Mouse (Mus musculus) spleen, adult 2 months (tissue): ENCODE results near the gene 4931406P16Rik. TPM values are rescaled to one million over a fixed set of nuclear protein-coding genes. Genes with fewer than 3 reads are reported as not detected.

ENCODE experiments used
- DNase-seq, 2 experiments: peaks; one replicate each; pipeline versions ENCODE4 v3.0.0 to v3.0.0-alpha.2; 2012 to 2021; ENCODE audit warnings: low spot score in 2 of 2, low read depth in 1 of 2
- H3K27ac ChIP-seq: fragments of 200-500 bp; 2 replicates; pipeline ENCODE4 v1.5.1; 2012; ENCODE audit warnings: low read length, inconsistent platforms; ENCODE audit not compliant: insufficient read depth
- H3K27me3 ChIP-seq: fragments of 200-500 bp; 2 replicates; pipeline ENCODE4 v1.6.1; 2012; ENCODE audit warnings: mild to moderate bottlenecking, moderate library complexity, low read length, inconsistent platforms; ENCODE audit not compliant: control insufficient read depth, insufficient read depth
- H3K36me3 ChIP-seq: fragments of 200-500 bp; 2 replicates; pipeline ENCODE4 v1.6.1; 2012; ENCODE audit warnings: mild to moderate bottlenecking, low read length, inconsistent platforms; ENCODE audit not compliant: control insufficient read depth, insufficient read depth
- H3K4me1 ChIP-seq: fragments of 200-500 bp; 2 replicates; pipeline ENCODE4 v1.6.1; 2011; ENCODE audit warnings: inconsistent platforms; ENCODE audit not compliant: control insufficient read depth, insufficient read depth, insufficient read length
- H3K4me3 ChIP-seq: fragments of 200-500 bp; 2 replicates; pipeline ENCODE4 v1.5.1; 2011; ENCODE audit warnings: mild to moderate bottlenecking, inconsistent platforms; ENCODE audit not compliant: insufficient read depth, insufficient read length; ENCODE audit errors: extremely low read depth
- CTCF ChIP-seq: fragments of 200-500 bp; IDR thresholded peaks from 2 replicates; pipeline ENCODE4 v1.5.1; 2011; ENCODE audit warnings: mild to moderate bottlenecking, inconsistent platforms; ENCODE audit not compliant: insufficient read depth, insufficient read length, insufficient replicate concordance; ENCODE audit errors: extremely low read depth
- POLR2A ChIP-seq: fragments of 200-500 bp; IDR thresholded peaks from 2 replicates; pipeline ENCODE4 v1.6.1; 2011; ENCODE audit warnings: low read depth, low read length, inconsistent platforms
- WGBS: fragments of 180-500 bp; shearing (Covaris S2); methylation state at CpG from one replicate; pipeline ENCODE4 v1.1.7; 2018; 5-methylcytosine and 5-hydroxymethylcytosine counted together
- polyA plus RNA-seq: library from polyadenylated mRNA; depleted of rRNA; stranded (reverse); fragments of >200 nt; gene quantifications from 2 replicates; pipeline ENCODE4 v1.2.3, GENCODE M21; 2012

The 4931406P16Rik gene
- polyA plus RNA-seq, 1 experiment = 22.9 TPM

DNA sequence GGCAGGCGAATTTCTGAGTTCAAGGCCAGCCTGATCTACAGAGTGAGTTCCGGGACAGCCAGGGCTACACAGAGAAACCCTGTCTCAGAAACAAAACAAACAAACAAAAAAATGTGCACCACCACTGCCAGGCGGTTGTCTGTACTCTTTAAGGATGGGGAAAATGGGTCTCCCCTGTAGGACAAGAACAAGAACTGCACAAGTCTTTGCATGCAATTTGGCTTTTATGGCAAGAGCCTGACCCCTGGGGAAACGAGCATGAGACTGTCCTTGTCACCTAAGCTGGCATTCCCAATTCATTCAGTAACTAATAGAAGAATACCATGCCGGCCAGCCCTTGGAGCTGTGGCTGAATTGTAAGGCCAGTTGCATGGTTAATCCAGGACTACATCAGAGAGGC, 77.7 kb downstream of the 4931406P16Rik start:
- WGBS = 90% methylated on average over 5 of the region's 5 CpGs
- no peak for TF ChIP-seq CTCF
- TF ChIP-seq POLR2A = no peak
- H3K27ac ChIP-seq = no peak overlapping the region
- DNase-seq = no peak
- H3K4me3 ChIP-seq = no peak overlapping the region
- H3K27me3 ChIP-seq = no peaks in the 10 kb centered on the region
- peaks cover 13% of the 10 kb centered on the region for H3K36me3 ChIP-seq
- H3K4me1 ChIP-seq = no peaks in the 10 kb centered on the region

DNA sequence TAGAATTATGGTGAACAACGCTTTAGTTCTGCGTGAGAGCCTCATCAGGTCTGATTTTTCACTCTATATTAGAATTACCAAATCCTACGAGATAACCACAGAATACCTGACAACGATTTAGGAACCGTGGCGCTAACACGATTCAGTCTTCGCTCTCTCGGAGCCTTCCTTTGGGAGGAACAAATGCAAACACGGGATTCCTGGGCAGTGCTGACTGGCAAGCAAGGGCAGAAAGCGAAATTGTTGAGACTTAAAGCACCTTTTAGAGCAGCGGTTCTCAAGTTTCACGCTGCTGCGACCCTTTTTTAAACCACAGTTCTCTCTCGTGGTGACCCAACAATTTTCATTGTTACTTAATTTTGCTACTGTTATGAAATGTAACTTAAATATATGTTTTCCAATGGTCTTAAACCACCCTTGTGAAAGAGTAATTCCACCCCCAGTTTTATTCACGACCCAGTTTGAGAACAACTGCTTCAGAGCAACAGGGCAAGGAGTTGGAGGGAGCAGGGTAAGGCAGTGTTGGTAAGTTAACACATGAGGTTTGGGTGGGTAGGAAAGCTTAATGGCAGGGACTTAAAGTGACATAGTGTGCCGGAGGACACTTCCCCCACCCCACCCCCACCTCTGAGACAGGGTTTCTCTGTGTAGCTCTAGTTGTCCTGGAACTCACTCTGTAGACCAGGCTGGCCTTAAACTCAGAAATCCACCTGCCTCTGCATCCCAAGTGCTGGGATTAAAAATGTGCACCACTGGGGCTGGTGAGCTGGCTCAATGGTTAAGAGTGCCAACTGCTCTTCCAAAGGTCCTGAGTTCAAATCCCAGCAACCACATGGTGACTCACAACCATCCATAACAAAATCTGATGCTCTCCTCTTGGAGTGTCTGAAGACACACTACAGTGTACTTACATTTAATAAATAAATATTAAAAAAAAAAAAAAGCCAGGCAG, 78.5 kb downstream of the 4931406P16Rik start:
- TF ChIP-seq POLR2A (no peak), CTCF (no peak)
- peaks cover 10% of the 10 kb centered on the region for H3K36me3 ChIP-seq
- H3K27me3 ChIP-seq = no peaks in the 10 kb centered on the region
- no peaks in the 10 kb centered on the region; the same call in 1 of the 2 replicates for H3K4me1 ChIP-seq
- 2% methylated on average over 17 of the region's 17 CpGs for WGBS
- no peak overlapping the region for H3K27ac ChIP-seq
- H3K4me3 ChIP-seq = peak overlapping the region; percentile 57
- DNase-seq = no peak

- TF ChIP-seq CTCF (no peak), POLR2A (no peak; the same call in 1 of the 2 replicates)
- peak; percentile 89 to 99 for DNase-seq
- H3K4me1 ChIP-seq = peaks cover 5% of the 10 kb centered on the region; the same call in 1 of the 2 replicates
- H3K27ac ChIP-seq = peak overlapping the region; percentile 32
- peaks cover 4% of the 10 kb centered on the region for H3K36me3 ChIP-seq
- WGBS = under 1% methylated on average over 46 of the region's 46 CpGs
- H3K27me3 ChIP-seq = no peaks in the 10 kb centered on the region
- peak overlapping the region; percentile 57 for H3K4me3 ChIP-seq
Measured at GRCm38 (mm10) chr7:34233909-34234609, 79.3 kb downstream of the 4931406P16Rik start.

DNA sequence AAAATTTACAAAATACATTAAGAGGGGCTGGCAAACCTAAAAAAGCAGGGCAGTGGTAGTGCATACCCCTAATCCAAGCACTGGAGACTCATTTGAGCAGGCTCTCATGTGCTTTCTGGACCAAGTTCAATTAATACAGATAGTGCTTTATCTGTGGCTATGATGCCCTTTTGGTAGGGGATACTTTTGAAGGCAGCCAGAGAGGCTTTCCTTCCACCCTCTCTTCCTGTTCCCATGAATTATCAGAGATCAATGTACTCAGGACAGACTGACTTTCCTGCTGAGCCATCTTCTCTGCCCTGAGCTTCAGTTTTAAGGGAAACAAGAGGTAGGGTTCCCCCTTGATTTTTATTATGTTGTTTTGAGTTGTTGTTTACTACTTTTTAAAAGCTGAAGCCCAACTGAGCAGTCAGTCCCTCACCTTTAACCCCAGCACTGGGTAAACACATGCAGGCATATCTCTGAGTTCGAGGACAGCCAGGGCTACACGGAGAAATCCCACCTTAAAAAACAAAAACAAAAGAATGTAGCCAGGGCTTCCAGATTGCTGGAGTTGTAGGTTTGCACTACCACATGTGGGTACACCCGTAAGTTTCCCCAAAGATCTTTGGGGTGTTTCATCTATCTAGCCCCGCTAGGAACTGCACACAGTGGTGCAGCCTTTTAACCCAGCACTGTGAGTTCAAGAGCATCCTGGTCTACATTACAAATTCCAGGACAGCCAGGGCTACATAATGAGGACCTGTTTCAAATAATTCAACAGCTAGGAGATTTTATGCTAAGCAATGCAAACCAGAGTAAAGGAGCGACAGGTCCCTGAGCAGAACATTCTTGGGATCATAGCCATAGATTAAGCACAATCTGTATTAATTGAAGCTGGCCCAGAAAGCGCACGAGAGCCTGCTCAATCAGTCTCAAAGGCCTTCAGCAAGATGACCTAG, 80.3 kb downstream of the 4931406P16Rik start:
- TF ChIP-seq CTCF (no peak), POLR2A (no peak)
- no peak for DNase-seq
- Histone ChIP-seq H3K27me3 (no peaks in the 10 kb centered on the region), H3K27ac (peak overlapping the region; percentile 32), H3K4me3 (peak overlapping the region; percentile 57; the same call in 1 of the 2 replicates), H3K4me1 (peaks cover 10% of the 10 kb centered on the region; the same call in 1 of the 2 replicates), H3K36me3 (no peaks in the 10 kb centered on the region; the same call in 1 of the 2 replicates)
- WGBS = 74% methylated on average over 7 of the region's 7 CpGs

DNA sequence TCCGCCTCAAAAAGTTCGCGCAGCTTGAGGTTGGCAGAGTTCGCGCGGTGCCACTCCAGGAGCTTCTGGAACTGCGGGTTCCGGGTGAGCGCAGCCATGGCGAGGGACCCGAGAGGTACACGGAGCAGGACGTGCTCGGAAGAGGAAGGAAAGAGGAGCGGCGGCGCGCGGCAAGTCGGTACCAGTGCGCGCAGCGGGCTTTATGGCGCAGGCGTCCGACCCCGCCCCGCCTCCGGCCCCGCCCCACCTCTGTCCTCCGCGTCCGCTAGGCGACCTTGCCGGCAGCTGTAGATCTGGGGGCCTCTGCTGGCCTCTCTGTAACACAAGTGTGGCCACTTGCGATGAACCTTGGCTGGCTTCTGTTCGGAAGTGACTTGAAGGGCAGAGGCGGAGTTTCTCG, 83.2 kb downstream of the 4931406P16Rik start, which contains the start of gene Gpi1:
TSS of gene Gpi1 (minus strand) at position 221 of the 400 bp plus-strand sequence.
- peak within 1 kb of the TSS; percentile 69 for H3K27ac ChIP-seq
- under 1% methylated on average over 32 of the region's 39 CpGs for WGBS

GRCm38 (mm10) chr7:34229691-34230111, 83.7 kb downstream of the 4931406P16Rik start:
- no peak for TF ChIP-seq POLR2A
- TF ChIP-seq CTCF = no peak
- Histone ChIP-seq H3K27me3 (no peaks in the 10 kb centered on the region), H3K36me3 (peaks cover 15% of the 10 kb centered on the region), H3K27ac (peak overlapping the region; percentile 69), H3K4me1 (peaks cover 10% of the 10 kb centered on the region; the same call in 1 of the 2 replicates), H3K4me3 (peak overlapping the region; percentile 79)
- WGBS = under 1% methylated on average over 19 of the region's 19 CpGs
- peak in 1 of 2 experiments; percentile 26 for DNase-seq

More for the DNA sequence above, 83.2 kb downstream of the 4931406P16Rik start, which contains the start of gene Gpi1:
- peaks cover 14% of the 10 kb centered on the region for H3K36me3 ChIP-seq
- peak; percentile 78 to 80 for DNase-seq
- H3K4me1 ChIP-seq = peaks cover 10% of the 10 kb centered on the region; the same call in 1 of the 2 replicates
- H3K4me3 ChIP-seq = peak within 1 kb of the TSS; percentile 79
- no peaks in the 10 kb centered on the region for H3K27me3 ChIP-seq
- TF ChIP-seq POLR2A = peak; percentile 75
- TF ChIP-seq CTCF = peak; percentile 31; the same call in 1 of the 2 replicates
